15 mouse cellular contexts compared by ENCODE assay signal in the genomic region with DNA sequence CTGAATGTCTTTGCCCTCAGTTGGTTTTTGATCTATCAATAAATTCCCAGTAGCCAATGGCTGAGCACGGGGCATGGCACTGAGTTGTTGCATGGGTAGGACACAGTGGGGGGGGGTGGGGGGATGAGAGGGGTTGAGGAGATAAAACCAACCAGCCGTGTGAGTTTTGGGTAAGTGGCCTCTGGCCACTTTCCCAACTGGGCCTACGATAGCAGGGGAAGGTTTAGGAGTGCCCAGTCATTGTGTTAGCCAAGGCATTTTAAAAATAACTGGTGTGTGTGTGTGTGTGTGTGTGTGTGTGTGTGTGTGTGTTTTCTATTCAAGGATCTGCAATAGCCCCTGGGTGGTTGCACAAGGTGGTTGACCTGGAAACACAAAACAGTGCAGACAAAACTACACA. TPM values are rescaled to one million over a fixed set of nuclear protein-coding genes. Genes with fewer than 3 reads are reported as not detected.
DNase-seq lines count a peak whose midpoint lies in the region; ATAC-seq and TF ChIP-seq lines count a peak whose summit lies in the region.
"Had no signal": no experiment of that assay in that cellular context is flagged by ENCODE, and none has a peak within 500 bp of the region (broad histone marks: within the 10 kb centered on the region; RNA-seq: fewer than 3 reads in every experiment).

No protein-coding gene starts in this region.

- TF ChIP-seq CTCF in heart, adult 2 months (IDR thresholded peaks at IDR 0.05) = no peak

- no peak overlapping the region for H3K4me3 ChIP-seq in heart, adult 2 months
- H3K4me3 ChIP-seq in heart, embryonic 11.5 days (ENCODE audit: low read depth, low read length) = no peak overlapping the region
- H3K4me3 ChIP-seq in ES-E14 (ENCODE audit: insufficient read depth in 1 of 2, low read depth in 1 of 2, low read length in 2 of 2, poor library complexity in 1 of 2, severe bottlenecking in 1 of 2) = no peak overlapping the region
- H3K4me3 ChIP-seq in heart, embryonic 13.5 days = no peak overlapping the region
- H3K4me3 ChIP-seq in liver, embryonic 12.5 days = no peak overlapping the region
- no peak overlapping the region for H3K4me3 ChIP-seq in kidney, embryonic 14.5 days (ENCODE audit: low read length)
- H3K4me3 ChIP-seq: embryonic facial prominence, embryonic 15.5 days had no signal

- no peak for TF ChIP-seq POLR2A in heart, adult 2 months (IDR thresholded peaks at IDR 0.05; ENCODE audit: insufficient read depth, low read depth, low read length)

- WGBS in heart, adult 2 months = 24% methylated on average over 3 of the region's 3 CpGs
- 8% methylated on average over 3 of the region's 3 CpGs for WGBS in heart, embryonic 11.5 days (ENCODE audit: insufficient replicate concordance)
- WGBS in heart, embryonic 13.5 days = 6% methylated on average over 3 of the region's 3 CpGs
- WGBS in liver, embryonic 12.5 days (ENCODE audit: insufficient replicate concordance) = 3% methylated on average over 3 of the region's 3 CpGs
- WGBS in kidney, embryonic 14.5 days = 21% methylated on average over 3 of the region's 3 CpGs

- no peaks in the 10 kb centered on the region for H3K36me3 ChIP-seq in heart, adult 2 months (ENCODE audit: control insufficient read depth, insufficient read depth, low read length)
- no peaks in the 10 kb centered on the region for H3K36me3 ChIP-seq in heart, embryonic 11.5 days (ENCODE audit: control insufficient read depth, insufficient read depth, low read length)
- H3K36me3 ChIP-seq in ES-E14 (ENCODE audit: control insufficient read depth, insufficient read depth, low read length, poor library complexity, severe bottlenecking) = no peaks in the 10 kb centered on the region; the same call in 1 of the 2 replicates
- H3K36me3 ChIP-seq in heart, embryonic 13.5 days = no peaks in the 10 kb centered on the region
- no peaks in the 10 kb centered on the region for H3K36me3 ChIP-seq in liver, embryonic 12.5 days
- no peaks in the 10 kb centered on the region for H3K36me3 ChIP-seq in kidney, embryonic 14.5 days (ENCODE audit: control insufficient read depth, insufficient read depth, low read length)
- H3K36me3 ChIP-seq: embryonic facial prominence, embryonic 15.5 days had no signal

- peak; percentile 40 to 64 for DNase-seq in heart, adult 2 months
- DNase-seq in ES-E14 (ENCODE audit: low read depth, low spot score) = no peak
- DNase-seq in cerebellum, postnatal 4 days (ENCODE audit: low spot score in 2 of 2) = no peak
- no peak for DNase-seq in left cerebral cortex, adult 18-20 months (ENCODE audit: low spot score in 2 of 2)
- DNase-seq: cerebellum, postnatal 25 days; kidney, postnatal 4 days had no signal

- H3K4me2 ChIP-seq in heart, embryonic 11.5 days = no peak overlapping the region
- peak overlapping the region; percentile 36 for H3K4me2 ChIP-seq in heart, embryonic 13.5 days
- H3K4me2 ChIP-seq in liver, embryonic 12.5 days = peak overlapping the region; percentile 46; the same call in 1 of the 2 replicates
- no peak overlapping the region for H3K4me2 ChIP-seq in kidney, embryonic 14.5 days (replicated peaks; ENCODE audit: low read depth, low read length)
- H3K4me2 ChIP-seq: embryonic facial prominence, embryonic 15.5 days had no signal

- TF ChIP-seq EP300 in heart, adult 2 months (IDR thresholded peaks at IDR 0.05; ENCODE audit: insufficient read depth, low read depth, low read length) = peak; percentile 62; the same call in 1 of the 2 replicates

- no peak for ATAC-seq in heart, embryonic 11.5 days (replicated peaks; ENCODE audit: insufficient number of reproducible peaks, low FRiP score, low TSS enrichment)
- 0 out of 2 replicates have a peak, but pooled peaks have one; percentile 19 for ATAC-seq in heart, embryonic 13.5 days (ENCODE audit: extremely low read depth, insufficient number of reproducible peaks, low FRiP score, low TSS enrichment)
- ATAC-seq in liver, embryonic 12.5 days = no peak
- no peak for ATAC-seq in kidney, embryonic 14.5 days (ENCODE audit: low FRiP score, low TSS enrichment)
- ATAC-seq: CD4-positive, CD25-positive, alpha-beta regulatory T cell, adult 4 months; inflammation-experienced regulatory T-cells, adult 6 months had no signal

- peaks cover 1% of the 10 kb centered on the region; the same call in 1 of the 2 replicates for H3K4me1 ChIP-seq in heart, adult 2 months (ENCODE audit: control insufficient read depth, insufficient read depth, low read length)
- H3K4me1 ChIP-seq in heart, embryonic 11.5 days (ENCODE audit: control insufficient read depth, insufficient read depth, low read length) = peaks cover 22% of the 10 kb centered on the region
- H3K4me1 ChIP-seq in ES-E14 (ENCODE audit: control insufficient read depth in 2 of 2, insufficient read depth in 2 of 2, low read length in 2 of 2, poor library complexity in 1 of 2) = peaks cover 6 to 15% of the 10 kb centered on the region in 2 experiments
- H3K4me1 ChIP-seq in heart, embryonic 13.5 days = peaks cover 58% of the 10 kb centered on the region
- H3K4me1 ChIP-seq in liver, embryonic 12.5 days = peaks cover 63% of the 10 kb centered on the region
- H3K4me1 ChIP-seq in kidney, embryonic 14.5 days (ENCODE audit: control insufficient read depth, insufficient read depth, low read length) = peaks cover 15% of the 10 kb centered on the region; the same call in 1 of the 2 replicates

- H3K9ac ChIP-seq in heart, adult 2 months (ENCODE audit: low read depth, low read length) = no peak overlapping the region
- no peak overlapping the region for H3K9ac ChIP-seq in heart, embryonic 11.5 days (ENCODE audit: low read depth, low read length)
- H3K9ac ChIP-seq in ES-E14 (ENCODE audit: insufficient read depth, low read depth, low read length, poor library complexity, severe bottlenecking) = no peak overlapping the region
- no peak overlapping the region for H3K9ac ChIP-seq in heart, embryonic 13.5 days
- no peak overlapping the region for H3K9ac ChIP-seq in liver, embryonic 12.5 days
- no peak overlapping the region for H3K9ac ChIP-seq in kidney, embryonic 14.5 days (ENCODE audit: low read depth, low read length)
- H3K9ac ChIP-seq: embryonic facial prominence, embryonic 15.5 days; liver, embryonic 14.5 days had no signal

- no peaks in the 10 kb centered on the region for H3K9me3 ChIP-seq in heart, embryonic 11.5 days (replicated peaks; ENCODE audit: control insufficient read depth, low read length)
- peaks cover 8% of the 10 kb centered on the region for H3K9me3 ChIP-seq in ES-E14 (ENCODE audit: control insufficient read depth, insufficient read depth, low read depth, low read length)
- H3K9me3 ChIP-seq in heart, embryonic 13.5 days = no peaks in the 10 kb centered on the region
- no peaks in the 10 kb centered on the region for H3K9me3 ChIP-seq in liver, embryonic 12.5 days (replicated peaks)
- no peaks in the 10 kb centered on the region for H3K9me3 ChIP-seq in kidney, embryonic 14.5 days (ENCODE audit: control insufficient read depth, low read length)
- H3K9me3 ChIP-seq: embryonic facial prominence, embryonic 15.5 days had no signal

- intact Hi-C loops in heart, adult 2 months (cut with DNase I) = no loop called here

- H3K79me2 ChIP-seq in heart, adult 2 months (replicated peaks; ENCODE audit: control insufficient read depth, insufficient read depth, low read length) = no peaks in the 10 kb centered on the region

- no peaks in the 10 kb centered on the region for H3K27me3 ChIP-seq in heart, adult 2 months (ENCODE audit: control insufficient read depth, insufficient read depth, low read length)
- H3K27me3 ChIP-seq in heart, embryonic 11.5 days (ENCODE audit: control insufficient read depth, insufficient read depth, low read length) = no peaks in the 10 kb centered on the region
- H3K27me3 ChIP-seq in heart, embryonic 13.5 days (replicated peaks) = no peaks in the 10 kb centered on the region
- H3K27me3 ChIP-seq in liver, embryonic 12.5 days (replicated peaks) = no peaks in the 10 kb centered on the region
- H3K27me3 ChIP-seq in kidney, embryonic 14.5 days (ENCODE audit: control insufficient read depth, insufficient read depth, low read length) = no peaks in the 10 kb centered on the region
- H3K27me3 ChIP-seq: embryonic facial prominence, embryonic 15.5 days had no signal

- in situ Hi-C loops in ES-E14 (cut with MboI; ENCODE audit: low sequenced_read_pairs in 2 of 2, unreplicated experiment in 2 of 2) = no loop called here

- H3K27ac ChIP-seq in heart, adult 2 months = peak overlapping the region; percentile 45; the same call in 1 of the 2 replicates
- no peak overlapping the region; the same call in 1 of the 2 replicates for H3K27ac ChIP-seq in heart, embryonic 11.5 days (ENCODE audit: low read depth, low read length)
- peak overlapping the region; percentile 38; the same call in 1 of the 2 replicates for H3K27ac ChIP-seq in ES-E14 (ENCODE audit: insufficient read depth, low read depth, low read length, poor library complexity, severe bottlenecking)
- peak overlapping the region; percentile 69; the same call in 1 of the 2 replicates for H3K27ac ChIP-seq in heart, embryonic 13.5 days (replicated peaks)
- H3K27ac ChIP-seq in liver, embryonic 12.5 days = peak overlapping the region; percentile 46; the same call in 1 of the 2 replicates
- no peak overlapping the region for H3K27ac ChIP-seq in kidney, embryonic 14.5 days (ENCODE audit: low read depth, low read length)

RNA-seq across cellular contexts. Expression of gene March6, which starts 12.4 kb away (rescaled TPM):
- total RNA-seq in heart, adult 2 months (2021) = 100 to 1,000 TPM; 101 to 121 TPM
- 32.3 and 65.1 TPM in 2 replicates for polyA plus RNA-seq in heart, adult 2 months (2012; rRNA removed)
- 31.1 and 40.9 TPM in 2 replicates for polyA plus RNA-seq in heart, embryonic 11.5 days (2014; fragmentation: Nextera tagmentation; extraction: Ambion mirVana)
- 67.6 and 83.4 TPM in 2 replicates for total RNA-seq in ES-E14 (2012; rRNA removed)
- 23.7 and 23.9 TPM in 2 replicates for polyA plus RNA-seq in heart, embryonic 13.5 days (2015; fragmentation: Nextera tagmentation; extraction: Ambion mirVana)
- 22.0 and 22.2 TPM in 2 replicates for polyA plus RNA-seq in liver, embryonic 12.5 days (2016; fragmentation: Nextera tagmentation; extraction: Ambion mirVana)
- 21.5 and 42.4 TPM in 2 replicates for polyA plus RNA-seq in kidney, embryonic 14.5 days (2014; fragmentation: Nextera tagmentation; extraction: Ambion mirVana)
- total RNA-seq in left cerebral cortex, adult 18-20 months (2021) = 100 to 1,000 TPM; 197 to 204 TPM

RNA-seq across cellular contexts. Expression of gene Cmbl, which starts 21.9 kb away (rescaled TPM):
- 10 to 100 TPM; 27.1 to 30.7 TPM for total RNA-seq in heart, adult 2 months (2021)
- polyA plus RNA-seq in heart, adult 2 months (2012; rRNA removed) = 49.6 and 70.3 TPM in 2 replicates
- polyA plus RNA-seq in heart, embryonic 11.5 days (2014; fragmentation: Nextera tagmentation; extraction: Ambion mirVana) = 6.6 and 8.5 TPM in 2 replicates
- total RNA-seq in ES-E14 (2012; rRNA removed) = 0.48 and 0.76 TPM in 2 replicates
- 9.2 TPM in 2 replicates for polyA plus RNA-seq in heart, embryonic 13.5 days (2015; fragmentation: Nextera tagmentation; extraction: Ambion mirVana)
- 2.5 and 3.6 TPM in 2 replicates for polyA plus RNA-seq in liver, embryonic 12.5 days (2016; fragmentation: Nextera tagmentation; extraction: Ambion mirVana)
- polyA plus RNA-seq in kidney, embryonic 14.5 days (2014; fragmentation: Nextera tagmentation; extraction: Ambion mirVana) = 5.5 and 5.9 TPM in 2 replicates
- 10 to 100 TPM; 17.0 to 20.2 TPM for total RNA-seq in left cerebral cortex, adult 18-20 months (2021)
- total RNA-seq: monocyte, adult 5-6 weeks had no signal
- polyA plus RNA-seq: CD4-positive, CD25-positive, alpha-beta regulatory T cell, adult 4 months; inflammation-experienced regulatory T-cells, adult 6 months had no signal

RNA-seq across cellular contexts. Expression of gene Cct5, which starts 58.4 kb away (rescaled TPM):
- 100 to 1,000 TPM; 131 to 146 TPM for total RNA-seq in heart, adult 2 months (2021)
- polyA plus RNA-seq in heart, adult 2 months (2012; rRNA removed) = 64.3 and 112 TPM in 2 replicates
- 455 and 458 TPM in 2 replicates for polyA plus RNA-seq in heart, embryonic 11.5 days (2014; fragmentation: Nextera tagmentation; extraction: Ambion mirVana)
- 590 and 695 TPM in 2 replicates for total RNA-seq in ES-E14 (2012; rRNA removed)
- polyA plus RNA-seq in heart, embryonic 13.5 days (2015; fragmentation: Nextera tagmentation; extraction: Ambion mirVana) = 362 and 387 TPM in 2 replicates
- 472 and 504 TPM in 2 replicates for polyA plus RNA-seq in liver, embryonic 12.5 days (2016; fragmentation: Nextera tagmentation; extraction: Ambion mirVana)
- 639 and 654 TPM in 2 replicates for polyA plus RNA-seq in kidney, embryonic 14.5 days (2014; fragmentation: Nextera tagmentation; extraction: Ambion mirVana)
- 100 to 1,000 TPM; 193 to 201 TPM for total RNA-seq in left cerebral cortex, adult 18-20 months (2021)

RNA-seq across cellular contexts. Expression of gene Fam173b, which starts 58.4 kb away (rescaled TPM):
- 10 to 100 TPM; 20.0 to 22.4 TPM for total RNA-seq in heart, adult 2 months (2021)
- 11.2 and 17.1 TPM in 2 replicates for polyA plus RNA-seq in heart, adult 2 months (2012; rRNA removed)
- 13.3 and 16.1 TPM in 2 replicates for polyA plus RNA-seq in heart, embryonic 11.5 days (2014; fragmentation: Nextera tagmentation; extraction: Ambion mirVana)
- 13.1 and 17.2 TPM in 2 replicates for total RNA-seq in ES-E14 (2012; rRNA removed)
- polyA plus RNA-seq in heart, embryonic 13.5 days (2015; fragmentation: Nextera tagmentation; extraction: Ambion mirVana) = 12.7 and 14.3 TPM in 2 replicates
- polyA plus RNA-seq in liver, embryonic 12.5 days (2016; fragmentation: Nextera tagmentation; extraction: Ambion mirVana) = 10.0 and 10.6 TPM in 2 replicates
- polyA plus RNA-seq in kidney, embryonic 14.5 days (2014; fragmentation: Nextera tagmentation; extraction: Ambion mirVana) = 12.3 and 13.1 TPM in 2 replicates
- total RNA-seq in left cerebral cortex, adult 18-20 months (2021) = 10 to 100 TPM; 11.2 to 11.3 TPM

Comparison
In these comparisons a context has a peak if more than half of its experiments do, and no peak if none do; other contexts are left out.
1. H3K27ac ChIP-seq: peak in heart, adult 2 months (single experiment), ES-E14 (single experiment), heart, embryonic 13.5 days (single experiment) and liver, embryonic 12.5 days (single experiment); none in heart, embryonic 11.5 days (single experiment) and kidney, embryonic 14.5 days (single experiment).
2. H3K4me2 ChIP-seq: peak in heart, embryonic 13.5 days (single experiment) and liver, embryonic 12.5 days (single experiment); none in heart, embryonic 11.5 days (single experiment) and kidney, embryonic 14.5 days (single experiment).
3. DNase-seq: peak in heart, adult 2 months (2 of 2); none in ES-E14 (single experiment), cerebellum, postnatal 4 days (0 of 2) and left cerebral cortex, adult 18-20 months (0 of 2).